15 mouse cellular contexts compared by ENCODE assay signal in genomic region chr5:148857522-148857921, GRCm38 (mm10).
"Had no signal": no experiment of that assay in that cellular context is flagged by ENCODE, and none has a peak within 500 bp of the region (broad histone marks: within the 10 kb centered on the region; RNA-seq: fewer than 3 reads in every experiment).

No protein-coding gene starts in this region.

- H3K4me2 ChIP-seq: limb, embryonic 13.5 days; liver, embryonic 15.5 days; lung, embryonic 14.5 days; midbrain, embryonic 12.5 days; neural tube, embryonic 13.5 days had no signal

- H3K4me1 ChIP-seq: neural tube, embryonic 13.5 days had no signal

- H3K9me3 ChIP-seq: limb, embryonic 13.5 days; liver, embryonic 15.5 days; midbrain, embryonic 12.5 days; neural tube, embryonic 13.5 days had no signal

- ATAC-seq: intestine, embryonic 16.5 days; midbrain, embryonic 16.5 days had no signal

- H3K4me3 ChIP-seq: left cerebral cortex, adult 2 months; limb, embryonic 13.5 days; liver, embryonic 15.5 days; midbrain, embryonic 12.5 days; neural tube, embryonic 13.5 days had no signal

- H3K36me3 ChIP-seq: limb, embryonic 13.5 days; liver, embryonic 15.5 days; midbrain, embryonic 12.5 days; neural tube, embryonic 13.5 days had no signal

- H3K27me3 ChIP-seq: limb, embryonic 13.5 days; liver, embryonic 15.5 days; midbrain, embryonic 12.5 days; neural tube, embryonic 13.5 days had no signal

- H3K9ac ChIP-seq: limb, embryonic 13.5 days; liver, embryonic 15.5 days; lung, embryonic 14.5 days; midbrain, embryonic 12.5 days; neural tube, embryonic 13.5 days had no signal

- H3K27ac ChIP-seq: left cerebral cortex, adult 2 months; limb, embryonic 13.5 days; liver, embryonic 15.5 days; midbrain, embryonic 12.5 days; neural tube, embryonic 13.5 days had no signal

- DNase-seq: kidney, adult 2 months; kidney, postnatal 25 days; left cerebral cortex, postnatal 4 days; lung, embryonic 14.5 days; lung, postnatal 10 days; lung, postnatal 4 days; right cerebral cortex, postnatal 14 days; thymus, postnatal 4 days had no signal
